Mouse (Mus musculus): ENCODE results near the gene Slc16a7. TPM values are rescaled to one million over a fixed set of nuclear protein-coding genes. Genes with fewer than 3 reads are reported as not detected.

Gene Slc16a7
- polyA plus RNA-seq, 1 experiment = 7.6 TPM

GRCm38 (mm10) chr10:125285386-125285785, 103.9 kb downstream of the Slc16a7 start:
- Histone ChIP-seq H3K27ac (ENCODE audit: insufficient read depth, low read length) (no peak overlapping the region), H3K4me3 (ENCODE audit: insufficient read depth, low read length) (no peak overlapping the region), H3K4me1 (ENCODE audit: control insufficient read depth, insufficient read depth, low read length) (no peaks in the 10 kb centered on the region)
- TF ChIP-seq CTCF (IDR thresholded peaks at IDR 0.05; ENCODE audit: borderline replicate concordance, insufficient read depth, low read length) (no peak), POLR2A (IDR thresholded peaks at IDR 0.05; ENCODE audit: low read depth, low read length) (no peak)

DNA sequence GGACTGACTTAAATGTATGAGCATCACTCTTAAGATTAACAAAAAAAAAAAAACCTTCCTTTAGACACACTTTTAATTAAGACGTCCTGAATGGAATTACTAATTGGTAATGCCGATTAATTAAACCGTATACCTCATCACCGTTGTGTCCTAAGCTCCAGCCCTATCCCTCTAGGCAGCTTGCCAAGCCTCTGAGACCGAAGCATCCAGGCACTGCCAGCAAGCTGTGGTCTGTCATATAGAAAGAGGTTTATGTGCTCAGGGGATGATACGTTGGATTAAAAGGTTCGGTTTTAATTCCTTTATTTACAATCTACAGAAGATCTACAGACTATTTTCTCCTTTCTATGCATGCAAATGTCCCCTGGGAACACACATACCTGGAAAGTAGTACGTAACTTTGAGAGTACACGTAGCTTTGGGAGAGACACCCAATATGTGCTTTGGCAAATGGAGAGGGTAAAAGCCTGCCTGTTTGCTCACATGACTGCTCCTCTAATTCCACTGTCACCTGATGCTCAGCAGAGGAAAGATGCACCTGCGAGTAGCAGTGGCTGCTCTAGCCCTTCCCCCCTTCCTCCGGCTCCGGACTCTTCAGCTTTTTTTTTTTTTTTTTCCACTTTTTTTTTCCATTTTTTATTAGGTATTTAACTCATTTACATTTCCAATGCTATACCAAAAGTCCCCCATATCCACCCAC, 114.0 kb downstream of the Slc16a7 start:
- H3K4me1 ChIP-seq (ENCODE audit: control insufficient read depth, insufficient read depth, low read length) = no peaks in the 10 kb centered on the region
- no peak overlapping the region for H3K4me3 ChIP-seq (ENCODE audit: insufficient read depth, low read length)
- no peak for TF ChIP-seq CTCF (IDR thresholded peaks at IDR 0.05; ENCODE audit: borderline replicate concordance, insufficient read depth, low read length)
- TF ChIP-seq POLR2A (IDR thresholded peaks at IDR 0.05; ENCODE audit: low read depth, low read length) = no peak
- H3K27ac ChIP-seq (ENCODE audit: insufficient read depth, low read length) = no peak overlapping the region

DNA sequence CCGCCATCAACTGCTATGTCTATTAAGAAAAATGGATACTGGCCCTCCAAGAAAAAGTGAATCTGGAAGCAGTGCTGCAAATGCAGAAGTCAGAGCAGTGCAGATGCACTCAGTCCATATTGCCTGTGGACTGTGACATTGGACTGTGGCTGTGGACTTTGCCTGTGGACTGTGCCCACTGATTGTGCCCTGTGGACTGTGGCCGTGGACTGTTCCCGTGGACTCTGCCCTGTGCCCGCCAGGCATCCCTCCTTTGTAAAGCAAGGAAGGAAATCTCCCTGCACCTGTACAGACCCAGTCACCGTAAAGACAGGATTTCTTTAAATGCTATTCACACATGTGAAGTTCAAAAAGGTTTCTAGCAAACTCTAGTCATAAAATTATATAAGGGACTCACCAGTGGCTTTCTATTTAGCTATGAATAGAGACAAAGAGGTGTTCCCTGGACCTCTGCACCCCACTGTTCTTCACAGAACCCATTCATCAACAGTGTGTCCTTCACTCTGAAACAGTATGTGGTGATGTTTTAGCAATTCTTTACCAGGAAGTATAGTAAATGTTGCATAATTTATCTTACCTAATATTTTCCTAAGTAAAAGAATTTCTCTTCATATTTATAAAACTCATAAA, 114.6 kb downstream of the Slc16a7 start:
- H3K27ac ChIP-seq (ENCODE audit: insufficient read depth, low read length) = no peak overlapping the region
- H3K4me3 ChIP-seq (ENCODE audit: insufficient read depth, low read length) = no peak overlapping the region
- no peaks in the 10 kb centered on the region for H3K4me1 ChIP-seq (ENCODE audit: control insufficient read depth, insufficient read depth, low read length)
- no peak for TF ChIP-seq CTCF (IDR thresholded peaks at IDR 0.05; ENCODE audit: borderline replicate concordance, insufficient read depth, low read length)
- TF ChIP-seq POLR2A (IDR thresholded peaks at IDR 0.05; ENCODE audit: low read depth, low read length) = no peak

DNA sequence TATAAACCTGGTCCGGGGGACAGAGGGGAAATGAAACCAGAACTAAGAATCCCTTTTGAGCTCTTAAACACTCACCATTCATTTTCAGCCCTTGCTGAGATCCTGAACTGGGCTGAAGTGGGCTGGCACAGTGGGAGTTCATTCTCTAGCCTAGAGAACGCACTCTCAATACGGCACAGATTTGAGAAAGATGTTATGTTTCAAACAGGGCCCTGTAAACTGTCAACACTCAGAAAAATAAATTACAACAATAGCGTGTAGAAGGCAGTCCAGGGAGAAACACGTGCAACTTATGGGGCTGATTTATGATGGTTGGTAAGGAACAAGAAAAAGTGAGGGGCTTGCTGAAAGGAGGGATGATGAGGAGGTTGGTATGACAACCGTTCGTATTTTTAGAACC, 115.5 kb downstream of the Slc16a7 start:
- no peak for TF ChIP-seq CTCF (IDR thresholded peaks at IDR 0.05; ENCODE audit: borderline replicate concordance, insufficient read depth, low read length)
- Histone ChIP-seq H3K27ac (ENCODE audit: insufficient read depth, low read length) (no peak overlapping the region), H3K4me3 (ENCODE audit: insufficient read depth, low read length) (no peak overlapping the region), H3K4me1 (ENCODE audit: control insufficient read depth, insufficient read depth, low read length) (no peaks in the 10 kb centered on the region)

- H3K27ac ChIP-seq (ENCODE audit: insufficient read depth, low read length) = no peak overlapping the region
- H3K4me1 ChIP-seq (ENCODE audit: control insufficient read depth, insufficient read depth, low read length) = no peaks in the 10 kb centered on the region; the same call in 1 of the 2 replicates
- TF ChIP-seq POLR2A (IDR thresholded peaks at IDR 0.05; ENCODE audit: low read depth, low read length) (no peak), CTCF (IDR thresholded peaks at IDR 0.05; ENCODE audit: borderline replicate concordance, insufficient read depth, low read length) (no peak)
These were observed 117.8 kb downstream of the Slc16a7 start for GRCm38 (mm10) chr10:125271448-125271847.

DNA sequence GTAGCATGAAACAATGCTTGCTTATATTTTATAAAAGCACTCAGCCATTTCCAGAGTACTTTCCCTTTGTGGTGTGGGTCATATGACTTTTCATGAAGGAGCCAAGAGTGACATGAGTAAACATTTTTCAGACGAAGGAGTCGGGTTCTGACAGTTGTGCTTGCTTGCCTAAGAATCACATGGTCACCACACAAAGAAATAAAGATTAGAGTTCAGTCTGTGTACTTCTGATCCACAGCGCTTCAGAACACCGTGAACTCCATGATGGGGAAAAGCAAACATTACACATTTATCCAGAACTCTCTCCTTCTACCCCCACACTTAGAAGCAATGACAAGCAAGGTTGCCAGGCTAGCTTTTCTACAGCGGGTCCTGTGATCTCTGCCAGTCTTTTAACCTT, 119.0 kb downstream of the Slc16a7 start:
- H3K27ac ChIP-seq (ENCODE audit: insufficient read depth, low read length) = no peak overlapping the region
- H3K4me3 ChIP-seq (ENCODE audit: insufficient read depth, low read length) = no peak overlapping the region
- TF ChIP-seq POLR2A (IDR thresholded peaks at IDR 0.05; ENCODE audit: low read depth, low read length) (no peak), CTCF (IDR thresholded peaks at IDR 0.05; ENCODE audit: borderline replicate concordance, insufficient read depth, low read length) (no peak)
- no peaks in the 10 kb centered on the region; the same call in none of the 2 replicates for H3K4me1 ChIP-seq (ENCODE audit: control insufficient read depth, insufficient read depth, low read length)

More at GRCm38 (mm10) chr10:125271448-125271847, 117.8 kb downstream of the Slc16a7 start:
- H3K4me3 ChIP-seq (ENCODE audit: insufficient read depth, low read length) = no peak overlapping the region

- no peaks in the 10 kb centered on the region; the same call in none of the 2 replicates for H3K4me1 ChIP-seq (ENCODE audit: control insufficient read depth, insufficient read depth, low read length)
- no peak for TF ChIP-seq POLR2A (IDR thresholded peaks at IDR 0.05; ENCODE audit: low read depth, low read length)
- TF ChIP-seq CTCF (IDR thresholded peaks at IDR 0.05; ENCODE audit: borderline replicate concordance, insufficient read depth, low read length) = no peak
- H3K4me3 ChIP-seq (ENCODE audit: insufficient read depth, low read length) = no peak overlapping the region
- no peak overlapping the region for H3K27ac ChIP-seq (ENCODE audit: insufficient read depth, low read length)
These were observed 122.9 kb downstream of the Slc16a7 start for GRCm38 (mm10) chr10:125266322-125266721.

GRCm38 (mm10) chr10:125265901-125266300, 123.4 kb downstream of the Slc16a7 start:
- no peaks in the 10 kb centered on the region; the same call in none of the 2 replicates for H3K4me1 ChIP-seq (ENCODE audit: control insufficient read depth, insufficient read depth, low read length)
- no peak overlapping the region for H3K4me3 ChIP-seq (ENCODE audit: insufficient read depth, low read length)
- no peak overlapping the region for H3K27ac ChIP-seq (ENCODE audit: insufficient read depth, low read length)
- TF ChIP-seq CTCF (IDR thresholded peaks at IDR 0.05; ENCODE audit: borderline replicate concordance, insufficient read depth, low read length) (no peak), POLR2A (IDR thresholded peaks at IDR 0.05; ENCODE audit: low read depth, low read length) (no peak)

- no peak overlapping the region for H3K4me3 ChIP-seq (ENCODE audit: insufficient read depth, low read length)
- TF ChIP-seq CTCF (IDR thresholded peaks at IDR 0.05; ENCODE audit: borderline replicate concordance, insufficient read depth, low read length) (no peak), POLR2A (IDR thresholded peaks at IDR 0.05; ENCODE audit: low read depth, low read length) (no peak)
- no peaks in the 10 kb centered on the region; the same call in none of the 2 replicates for H3K4me1 ChIP-seq (ENCODE audit: control insufficient read depth, insufficient read depth, low read length)
- H3K27ac ChIP-seq (ENCODE audit: insufficient read depth, low read length) = no peak overlapping the region
These were observed 123.8 kb downstream of the Slc16a7 start for GRCm38 (mm10) chr10:125265467-125265866.

GRCm38 (mm10) chr10:125264938-125265337, 124.3 kb downstream of the Slc16a7 start:
- TF ChIP-seq POLR2A (IDR thresholded peaks at IDR 0.05; ENCODE audit: low read depth, low read length) = no peak
- TF ChIP-seq CTCF (IDR thresholded peaks at IDR 0.05; ENCODE audit: borderline replicate concordance, insufficient read depth, low read length) = peak; percentile 91; the same call in 1 of the 2 replicates
- H3K4me1 ChIP-seq (ENCODE audit: control insufficient read depth, insufficient read depth, low read length) = no peaks in the 10 kb centered on the region; the same call in none of the 2 replicates
- no peak overlapping the region for H3K27ac ChIP-seq (ENCODE audit: insufficient read depth, low read length)
- H3K4me3 ChIP-seq (ENCODE audit: insufficient read depth, low read length) = no peak overlapping the region
